ENCODE assay signal across 15 mouse cellular contexts in genomic region chr10:122185152-122185745, GRCm38 (mm10).
DNase-seq lines count a peak whose midpoint lies in the region.
"Had no signal": no experiment of that assay in that cellular context is flagged by ENCODE, and none has a peak within 500 bp of the region (broad histone marks: within the 10 kb centered on the region; RNA-seq: fewer than 3 reads in every experiment).

No protein-coding gene starts in this region.

- DNase-seq in layer of hippocampus, adult 18-20 months (ENCODE audit: low spot score in 2 of 2): peak; percentile 43 to 67
- no peak for DNase-seq in layer of hippocampus, postnatal 25 days (ENCODE audit: extremely low spot score in 1 of 2, low spot score in 1 of 2)
- peak; percentile 12 to 25 for DNase-seq in right cerebral cortex, adult 2 months (ENCODE audit: low spot score in 2 of 2)
- no peak for DNase-seq in right cerebral cortex, postnatal 36 days (ENCODE audit: low spot score in 2 of 2)
- peak; percentile 70 for DNase-seq in layer of hippocampus, adult 9-11 months
- DNase-seq in right cerebral cortex, postnatal 4 days: peak; percentile 4
- no peak for DNase-seq in ovary, postnatal 10 days (ENCODE audit: low spot score)
- no peak for DNase-seq in cerebellum, adult 18-20 months
- DNase-seq: adrenal gland, adult 2 months; cerebellum, postnatal 10 days; gastrocnemius, postnatal 10 days; heart, adult 18-20 months; kidney, adult 9 months; kidney, postnatal 36 days; thymus, postnatal 36 days had no signal

Comparison
In these comparisons a context has a peak if more than half of its experiments do, and no peak if none do; other contexts are left out.
1. DNase-seq: peak in layer of hippocampus, adult 18-20 months (2 of 2), right cerebral cortex, adult 2 months (2 of 2), layer of hippocampus, adult 9-11 months (single experiment) and right cerebral cortex, postnatal 4 days (single experiment); none in layer of hippocampus, postnatal 25 days (0 of 2), right cerebral cortex, postnatal 36 days (0 of 2), ovary, postnatal 10 days (single experiment) and cerebellum, adult 18-20 months (0 of 2).